Mouse (Mus musculus) midbrain, embryonic 11.5 days (tissue): ENCODE data around the gene Fads3. TPM values are rescaled to one million over a fixed set of nuclear protein-coding genes. Genes with fewer than 3 reads are reported as not detected.

Experiments used
- ATAC-seq: fragments of 200-750 bp; cut with Nextera tagmentation; 2 replicates; pipeline ENCODE4 v1.8.0; 2017; ENCODE audit warnings: moderate TSS enrichment, moderate library complexity; ENCODE audit not compliant: low FRiP score
- DNase-seq: peaks from one replicate; pipeline ENCODE4 v3.0.0; 2015; ENCODE audit warnings: low spot score; ENCODE audit errors: missing footprints
- H3K27ac ChIP-seq: fragments of 300-500 bp; sonication (generic); 2 replicates; pipeline ENCODE4 v1.5.1; 2014; ENCODE audit warnings: low read depth, low read length
- H3K27me3 ChIP-seq: fragments of 300-500 bp; sonication (generic); 2 replicates; pipeline ENCODE4 v1.6.1; 2014; ENCODE audit warnings: mild to moderate bottlenecking, low read length, moderate library complexity, mixed read lengths; ENCODE audit not compliant: control insufficient read depth, insufficient read depth
- H3K36me3 ChIP-seq: fragments of 300-500 bp; sonication (generic); 2 replicates; pipeline ENCODE4 v1.6.1; 2014; ENCODE audit warnings: mild to moderate bottlenecking, low read length, moderate library complexity, mixed read lengths; ENCODE audit not compliant: control insufficient read depth, insufficient read depth
- H3K4me1 ChIP-seq: fragments of 300-500 bp; sonication (generic); 2 replicates; pipeline ENCODE4 v1.6.1; 2014; ENCODE audit warnings: low read length; ENCODE audit not compliant: control insufficient read depth, insufficient read depth
- H3K4me2 ChIP-seq: fragments of 300-500 bp; sonication (generic); 2 replicates; pipeline ENCODE4 v1.6.1; 2014; ENCODE audit warnings: mild to moderate bottlenecking, moderate library complexity
- H3K4me3 ChIP-seq: fragments of 300-500 bp; sonication (generic); 2 replicates; pipeline ENCODE4 v1.5.1; 2014; ENCODE audit warnings: low read depth, low read length
- H3K9ac ChIP-seq: fragments of 300-500 bp; sonication (generic); 2 replicates; pipeline ENCODE4 v1.6.1; 2014; ENCODE audit warnings: low read length
- H3K9me3 ChIP-seq: fragments of 300-500 bp; sonication (generic); 2 replicates; pipeline ENCODE4 v1.6.1; 2016; ENCODE audit warnings: low read length; ENCODE audit not compliant: control insufficient read depth
- WGBS: fragments of 180-500 bp; shearing (Covaris S2); extraction: QIAGEN DNeasy Blood & Tissue Kit; methylation state at CpG from one replicate; pipeline ENCODE4 v1.1.7; 2014; 5-methylcytosine and 5-hydroxymethylcytosine counted together
- polyA plus RNA-seq: library from polyadenylated mRNA; unstranded; fragments of >200 nt; fragmentation: Nextera tagmentation; extraction: Ambion mirVana; gene quantifications from 2 replicates; pipeline ENCODE4 v1.2.1, GENCODE M21; 2014

Fads3 gene
- polyA plus RNA-seq, 1 experiment from 2014 or later, result 5.0 TPM

DNA sequence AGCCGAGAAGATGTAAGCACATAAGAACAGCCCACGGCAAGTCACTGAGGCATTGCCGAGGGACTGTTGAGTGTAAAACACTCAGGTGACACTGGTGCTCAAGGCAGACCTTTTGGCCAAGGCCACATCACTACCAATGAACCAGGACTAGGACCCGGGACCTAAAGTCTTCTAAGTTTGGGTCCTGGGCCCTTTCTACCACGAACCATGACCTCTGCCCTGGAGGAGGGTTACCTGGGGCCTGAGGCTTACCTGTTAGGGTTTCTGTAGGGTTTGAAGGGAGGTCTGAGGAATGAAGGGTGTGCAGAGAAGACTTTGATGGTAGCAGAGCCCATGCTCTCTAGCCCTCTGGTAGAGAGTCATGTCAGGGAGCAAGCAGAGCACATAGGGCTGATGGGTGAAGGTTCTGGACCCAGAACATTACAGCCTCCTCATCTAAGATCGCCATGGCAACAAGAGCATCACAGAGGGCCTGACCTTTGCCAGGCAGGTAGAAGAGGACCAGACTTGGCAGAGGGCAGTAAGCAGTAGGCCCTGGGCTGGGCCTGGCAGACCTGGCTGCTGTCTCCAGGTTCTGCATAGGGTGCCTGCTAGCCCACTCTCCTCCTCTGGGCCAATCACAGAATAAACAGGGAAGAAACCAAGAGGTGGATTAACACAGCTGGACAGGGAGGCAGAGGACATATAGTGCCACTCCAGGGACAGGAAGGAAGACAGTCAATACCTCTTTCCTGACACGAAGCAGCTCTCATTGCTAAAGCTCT lies 40.0 kb upstream of the Fads3 start, which contains the start of the genes Best1 and Rab3il1:
Gene Best1, minus strand, starts transcription at position 428 of the 764 bp plus-strand sequence.
Gene Rab3il1, plus strand, starts transcription at position 464 of the 764 bp plus-strand sequence.
- DNase-seq, result no peak
- no peak within 1 kb of the TSS for H3K27ac ChIP-seq
- H3K27me3 ChIP-seq, result no peaks in the 10 kb centered on the region
- H3K9me3 ChIP-seq, result no peaks in the 10 kb centered on the region; the same call in 1 of the 2 replicates
- ATAC-seq, result no peak
- no peaks in the 10 kb centered on the region for H3K36me3 ChIP-seq
- H3K4me2 ChIP-seq, result no peak within 1 kb of the TSS
- H3K4me3 ChIP-seq, result no peak within 1 kb of the TSS
- 80% methylated on average over 7 of the region's 7 CpGs for WGBS
- H3K4me1 ChIP-seq, result no peaks in the 10 kb centered on the region
- H3K9ac ChIP-seq, result no peak within 1 kb of the TSS

DNA sequence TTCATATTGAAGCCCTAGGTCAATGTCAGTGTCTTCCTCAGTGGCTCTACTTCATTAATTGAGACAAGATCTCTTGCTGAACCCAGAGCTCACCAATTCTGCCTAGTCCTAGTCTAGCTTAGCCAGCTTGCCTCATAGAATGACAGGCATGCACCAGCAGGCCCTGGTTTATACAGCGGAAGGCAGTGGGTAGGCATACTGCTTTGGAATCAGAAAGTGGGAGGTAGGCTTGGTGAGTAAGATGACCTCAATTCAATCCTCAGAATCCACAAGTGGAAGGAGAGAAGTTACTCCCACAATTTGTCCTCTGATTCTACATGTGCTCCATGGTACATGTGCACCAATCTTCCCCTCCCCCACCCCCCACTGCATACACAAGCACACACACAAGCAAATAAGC lies 37.7 kb upstream of the Fads3 start:
- Histone ChIP-seq H3K27me3 (no peaks in the 10 kb centered on the region), H3K36me3 (no peaks in the 10 kb centered on the region), H3K4me3 (no peak overlapping the region), H3K27ac (no peak overlapping the region), H3K9me3 (no peaks in the 10 kb centered on the region; the same call in 1 of the 2 replicates), H3K4me1 (no peaks in the 10 kb centered on the region), H3K4me2 (no peak overlapping the region), H3K9ac (no peak overlapping the region)
- DNase-seq (no peak), ATAC-seq (no peak)
- 88% methylated on average over 1 of the region's 1 CpGs for WGBS

DNA sequence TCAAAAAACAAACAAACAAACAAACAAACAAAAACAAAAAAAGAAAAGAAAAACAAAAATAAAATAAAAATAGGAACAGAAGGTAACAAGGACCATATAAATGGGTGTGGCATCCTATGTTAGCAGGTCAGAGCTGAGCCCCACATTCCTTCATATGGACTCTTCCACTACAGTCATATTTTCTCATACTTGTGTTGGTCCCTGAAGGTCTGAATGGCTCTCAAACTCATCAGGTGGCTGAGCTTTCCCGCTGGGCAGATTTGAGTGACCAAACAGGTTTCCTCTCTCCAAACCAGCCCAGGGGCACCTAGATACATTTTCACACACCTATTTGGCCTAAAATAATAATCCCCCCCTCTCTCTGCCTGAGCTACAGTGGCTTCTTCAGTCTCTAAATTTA lies 30.0 kb upstream of the Fads3 start:
- Histone ChIP-seq H3K4me3 (no peak overlapping the region), H3K9ac (no peak overlapping the region), H3K27me3 (no peaks in the 10 kb centered on the region), H3K4me1 (no peaks in the 10 kb centered on the region), H3K9me3 (no peaks in the 10 kb centered on the region), H3K36me3 (no peaks in the 10 kb centered on the region), H3K4me2 (no peak overlapping the region), H3K27ac (no peak overlapping the region)
- 91% methylated on average over 1 of the region's 1 CpGs for WGBS
- DNase-seq (no peak), ATAC-seq (no peak)

DNA sequence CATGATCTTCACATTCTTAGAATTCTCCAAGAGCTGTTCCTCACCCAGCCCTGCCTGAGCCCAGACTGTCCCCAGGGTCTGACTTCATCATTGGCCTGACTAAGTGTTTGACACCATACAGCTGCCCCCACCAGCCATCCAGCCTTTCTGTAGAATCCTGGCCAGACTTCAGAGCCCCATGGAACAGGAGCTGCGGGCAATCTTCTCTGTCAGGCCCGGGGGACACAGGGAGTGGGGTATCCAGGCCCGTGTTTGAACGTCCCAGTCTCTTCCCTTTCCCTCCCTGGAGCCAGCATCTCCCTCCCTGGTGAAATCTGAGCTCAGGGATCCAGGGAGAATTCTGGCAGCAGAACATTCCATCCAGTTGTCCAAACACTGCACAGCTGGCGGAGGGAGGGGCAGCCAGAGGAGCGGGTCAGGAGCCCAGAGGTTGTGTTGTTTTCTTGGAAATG lies 28.5 kb upstream of the Fads3 start:
- H3K4me3 ChIP-seq, result no peak overlapping the region
- no peaks in the 10 kb centered on the region for H3K9me3 ChIP-seq
- DNase-seq (no peak), ATAC-seq (no peak)
- no peak overlapping the region for H3K27ac ChIP-seq
- no peak overlapping the region for H3K4me2 ChIP-seq
- H3K4me1 ChIP-seq, result 0 out of 2 replicates have a peak, but pooled peaks cover 2% of the 10 kb centered on the region
- WGBS, result 49% methylated on average over 6 of the region's 6 CpGs
- H3K36me3 ChIP-seq, result no peaks in the 10 kb centered on the region
- H3K9ac ChIP-seq, result no peak overlapping the region
- H3K27me3 ChIP-seq, result peaks cover 3% of the 10 kb centered on the region; the same call in 1 of the 2 replicates

DNA sequence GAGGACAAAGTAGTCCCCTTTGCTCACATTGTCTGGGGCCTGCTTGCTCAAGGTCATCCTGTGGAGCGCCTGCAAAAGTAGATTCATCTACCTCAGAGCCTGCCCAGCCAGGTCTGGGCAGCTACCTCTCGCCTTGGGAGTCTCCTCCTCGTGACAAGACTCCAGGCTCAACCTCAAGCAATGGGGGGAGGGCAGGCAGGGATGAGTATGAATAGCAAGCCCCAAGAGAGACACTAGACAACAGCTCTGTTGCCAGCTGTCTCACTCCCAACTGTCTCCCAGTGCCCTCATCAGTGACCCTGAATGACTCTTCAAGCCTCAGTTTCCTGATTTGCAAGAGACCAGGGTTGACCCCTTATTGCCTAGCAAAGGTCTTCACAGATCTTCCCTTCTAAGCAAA lies 28.0 kb upstream of the Fads3 start:
- Histone ChIP-seq H3K27me3 (peaks cover 3% of the 10 kb centered on the region; the same call in 1 of the 2 replicates), H3K27ac (no peak overlapping the region), H3K4me1 (peaks cover 5% of the 10 kb centered on the region), H3K36me3 (no peaks in the 10 kb centered on the region), H3K9ac (no peak overlapping the region), H3K9me3 (no peaks in the 10 kb centered on the region), H3K4me2 (no peak overlapping the region), H3K4me3 (no peak overlapping the region)
- ATAC-seq (no peak), DNase-seq (no peak)
- 60% methylated on average over 3 of the region's 3 CpGs for WGBS

DNA sequence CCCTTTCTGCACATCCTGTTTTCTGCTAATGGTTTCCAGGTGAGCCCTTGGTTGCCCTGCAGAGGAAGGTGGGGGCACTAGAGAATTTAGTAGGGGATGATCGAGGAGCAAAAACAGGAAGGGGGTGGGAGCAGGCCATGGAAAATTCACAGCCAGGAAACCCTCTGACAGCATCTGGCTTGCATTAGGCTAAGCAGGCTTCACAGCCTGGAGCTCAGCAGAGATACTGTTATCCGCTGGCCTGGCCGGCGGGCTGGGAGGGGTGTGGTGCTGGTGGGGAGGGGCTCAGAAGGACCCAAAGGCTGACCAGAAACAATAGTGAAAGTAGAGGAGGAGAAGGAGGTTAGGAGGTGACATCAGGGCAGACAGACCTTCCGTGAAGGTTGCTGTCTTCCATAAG lies 27.5 kb upstream of the Fads3 start:
- no peak overlapping the region for H3K4me2 ChIP-seq
- no peak overlapping the region for H3K27ac ChIP-seq
- H3K9ac ChIP-seq, result no peak overlapping the region
- no peak overlapping the region for H3K4me3 ChIP-seq
- DNase-seq (no peak), ATAC-seq (no peak)
- H3K36me3 ChIP-seq, result no peaks in the 10 kb centered on the region
- H3K4me1 ChIP-seq, result peaks cover 11% of the 10 kb centered on the region
- H3K9me3 ChIP-seq, result no peaks in the 10 kb centered on the region
- WGBS, result 74% methylated on average over 5 of the region's 5 CpGs
- peaks cover 6% of the 10 kb centered on the region for H3K27me3 ChIP-seq

DNA sequence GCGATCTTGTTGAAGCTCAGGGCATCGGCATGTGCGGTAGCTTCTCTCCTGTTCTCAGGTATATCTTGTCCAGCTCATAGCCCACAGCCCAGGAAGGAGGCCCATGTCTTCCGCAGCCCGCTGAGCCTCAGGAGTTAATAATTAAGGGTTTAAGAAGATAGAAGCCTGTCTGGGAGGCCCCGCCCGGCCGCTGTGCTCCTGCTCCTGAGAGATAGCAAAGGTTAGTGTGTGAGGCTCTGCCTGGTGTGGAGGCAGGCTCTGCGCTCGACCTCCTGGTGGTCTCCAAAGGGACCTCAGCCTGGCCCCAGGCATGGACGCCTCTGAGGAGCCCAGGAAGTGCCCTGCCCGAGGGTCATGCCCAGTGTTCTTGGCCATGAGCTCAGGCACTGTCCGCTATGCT lies 26.5 kb upstream of the Fads3 start:
- H3K27me3 ChIP-seq, result peaks cover 12% of the 10 kb centered on the region
- peaks cover 11% of the 10 kb centered on the region for H3K4me1 ChIP-seq
- no peak overlapping the region for H3K4me2 ChIP-seq
- no peak overlapping the region for H3K9ac ChIP-seq
- WGBS, result 81% methylated on average over 13 of the region's 13 CpGs
- no peak overlapping the region for H3K4me3 ChIP-seq
- no peak overlapping the region for H3K27ac ChIP-seq
- H3K9me3 ChIP-seq, result no peaks in the 10 kb centered on the region
- H3K36me3 ChIP-seq, result no peaks in the 10 kb centered on the region
- no peak for DNase-seq
- no peak for ATAC-seq

DNA sequence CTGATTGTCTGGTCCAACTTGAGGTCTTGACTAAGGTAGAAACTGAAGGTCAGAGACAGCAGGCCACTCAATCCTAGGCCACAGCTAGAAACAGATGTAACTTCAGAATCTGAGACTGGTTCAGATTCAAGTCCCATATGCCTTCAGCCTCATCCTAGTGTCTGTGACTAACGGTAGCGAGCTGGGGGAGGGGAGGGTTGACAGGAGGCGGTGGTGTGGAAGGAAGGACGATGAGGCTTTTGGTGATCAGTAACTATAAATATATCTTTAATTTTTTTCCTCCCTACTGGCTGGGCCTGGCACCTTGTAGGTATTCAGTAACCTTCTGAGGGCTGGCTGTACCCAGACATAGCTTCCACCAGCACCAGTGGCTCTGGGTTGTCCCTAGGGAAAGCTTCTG lies 25.9 kb upstream of the Fads3 start:
- Histone ChIP-seq H3K9me3 (no peaks in the 10 kb centered on the region), H3K4me1 (peaks cover 11% of the 10 kb centered on the region), H3K4me3 (no peak overlapping the region), H3K27ac (no peak overlapping the region), H3K4me2 (no peak overlapping the region), H3K36me3 (no peaks in the 10 kb centered on the region), H3K9ac (no peak overlapping the region), H3K27me3 (peaks cover 13% of the 10 kb centered on the region)
- DNase-seq, result no peak
- no peak for ATAC-seq
- WGBS, result 80% methylated on average over 4 of the region's 4 CpGs

DNA sequence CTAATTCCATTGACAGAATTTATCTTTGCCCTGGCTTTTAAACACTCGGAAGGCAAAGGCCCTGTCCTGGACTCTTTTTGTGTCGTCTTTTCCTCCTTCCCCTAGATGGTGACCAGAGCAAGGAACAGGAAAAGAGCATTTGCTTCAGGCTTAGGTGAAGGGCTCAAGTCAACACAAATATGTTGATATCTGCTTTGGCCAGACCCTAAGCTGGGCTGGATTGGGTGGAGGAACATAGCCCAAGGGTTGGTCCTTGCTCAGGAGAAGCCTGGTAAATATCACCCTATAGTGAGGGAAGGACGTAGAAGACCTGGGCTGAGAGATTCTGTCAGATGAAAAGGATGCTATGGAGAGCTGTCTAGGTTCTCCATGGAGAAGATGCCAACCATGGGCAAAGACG lies 25.2 kb upstream of the Fads3 start:
- no peaks in the 10 kb centered on the region for H3K36me3 ChIP-seq
- no peak for ATAC-seq
- H3K9ac ChIP-seq, result no peak overlapping the region

More for the DNA sequence above, 25.2 kb upstream of the Fads3 start:
- Histone ChIP-seq H3K4me1 (peaks cover 11% of the 10 kb centered on the region), H3K4me3 (no peak overlapping the region), H3K27ac (no peak overlapping the region), H3K4me2 (no peak overlapping the region), H3K9me3 (no peaks in the 10 kb centered on the region), H3K27me3 (peaks cover 13% of the 10 kb centered on the region)
- no peak for DNase-seq
- 88% methylated on average over 4 of the region's 4 CpGs for WGBS
